Mouse (Mus musculus) splenic B cell, adult 2 months (primary cell): ENCODE measurements around the gene Smpdl3a.

ENCODE experiments used
- DNase-seq: peaks from one replicate; pipeline ENCODE4 v3.0.0-alpha.2; 2011; ENCODE audit warnings: low read depth, low spot score
- H3K27me3 ChIP-seq: 2 replicates; pipeline ENCODE4 v1.6.1; 2012; ENCODE audit warnings: mild to moderate bottlenecking, low read length, moderate library complexity, mixed read lengths; ENCODE audit not compliant: control insufficient read depth, poor library complexity, insufficient read depth, severe bottlenecking
- H3K36me3 ChIP-seq: 2 replicates; pipeline ENCODE4 v1.6.1; 2012; ENCODE audit warnings: mild to moderate bottlenecking, low read length, moderate library complexity, mixed read lengths; ENCODE audit not compliant: control insufficient read depth, poor library complexity, insufficient read depth, severe bottlenecking

The Smpdl3a gene

GRCm38 (mm10) chr10:57795542-57795941, 1.4 kb downstream of the Smpdl3a start:
- H3K36me3 ChIP-seq, result no peaks in the 10 kb centered on the region
- peak; percentile 15 for DNase-seq
- no peaks in the 10 kb centered on the region for H3K27me3 ChIP-seq

- DNase-seq, result peak; percentile 62
- no peaks in the 10 kb centered on the region for H3K36me3 ChIP-seq
- H3K27me3 ChIP-seq, result no peaks in the 10 kb centered on the region
Observed at GRCm38 (mm10) chr10:57796057-57796456, 1.9 kb downstream of the Smpdl3a start.

GRCm38 (mm10) chr10:57799486-57799885, 5.4 kb downstream of the Smpdl3a start:
- Histone ChIP-seq H3K27me3 (no peaks in the 10 kb centered on the region), H3K36me3 (0 out of 2 replicates have a peak, but pooled peaks cover 4% of the 10 kb centered on the region)
- peak; percentile 79 for DNase-seq

GRCm38 (mm10) chr10:57807754-57808153, 13.6 kb downstream of the Smpdl3a start:
- H3K27me3 ChIP-seq, result no peaks in the 10 kb centered on the region
- no peak for DNase-seq
- peaks cover 11% of the 10 kb centered on the region for H3K36me3 ChIP-seq

GRCm38 (mm10) chr10:57812161-57812856, 18.2 kb downstream of the Smpdl3a start:
- Histone ChIP-seq H3K36me3 (peaks cover 9% of the 10 kb centered on the region), H3K27me3 (no peaks in the 10 kb centered on the region)
- no peak for DNase-seq

GRCm38 (mm10) chr10:57814295-57814694, 20.2 kb downstream of the Smpdl3a start:
- Histone ChIP-seq H3K27me3 (no peaks in the 10 kb centered on the region), H3K36me3 (0 out of 2 replicates have a peak, but pooled peaks cover 4% of the 10 kb centered on the region)
- DNase-seq, result no peak

GRCm38 (mm10) chr10:57815869-57816268, 21.7 kb downstream of the Smpdl3a start:
- H3K36me3 ChIP-seq, result 0 out of 2 replicates have a peak, but pooled peaks cover 4% of the 10 kb centered on the region
- no peak for DNase-seq

GRCm38 (mm10) chr10:57819209-57819608, 25.1 kb downstream of the Smpdl3a start:
- H3K36me3 ChIP-seq, result no peaks in the 10 kb centered on the region
- H3K27me3 ChIP-seq, result no peaks in the 10 kb centered on the region
- DNase-seq, result no peak

More at GRCm38 (mm10) chr10:57815869-57816268, 21.7 kb downstream of the Smpdl3a start:
- no peaks in the 10 kb centered on the region for H3K27me3 ChIP-seq

- H3K27me3 ChIP-seq, result no peaks in the 10 kb centered on the region
- DNase-seq, result no peak
Observed at GRCm38 (mm10) chr10:57822473-57822872, 28.3 kb downstream of the Smpdl3a start.

GRCm38 (mm10) chr10:57828649-57829048, 34.5 kb downstream of the Smpdl3a start:
- no peak for DNase-seq
- H3K36me3 ChIP-seq, result no peaks in the 10 kb centered on the region
- H3K27me3 ChIP-seq, result no peaks in the 10 kb centered on the region

More at GRCm38 (mm10) chr10:57822473-57822872, 28.3 kb downstream of the Smpdl3a start:
- H3K36me3 ChIP-seq, result no peaks in the 10 kb centered on the region

- no peak for DNase-seq
- Histone ChIP-seq H3K36me3 (no peaks in the 10 kb centered on the region), H3K27me3 (no peaks in the 10 kb centered on the region)
Observed at GRCm38 (mm10) chr10:57829621-57830020, 35.5 kb downstream of the Smpdl3a start.

GRCm38 (mm10) chr10:57835094-57835493, 41.0 kb downstream of the Smpdl3a start:
- peaks cover 2% of the 10 kb centered on the region for H3K27me3 ChIP-seq
- H3K36me3 ChIP-seq, result no peaks in the 10 kb centered on the region
- DNase-seq, result no peak

GRCm38 (mm10) chr10:57835982-57836381, 41.8 kb downstream of the Smpdl3a start:
- no peaks in the 10 kb centered on the region for H3K36me3 ChIP-seq
- peaks cover 2% of the 10 kb centered on the region for H3K27me3 ChIP-seq
- DNase-seq, result no peak

GRCm38 (mm10) chr10:57841638-57842509, 47.7 kb downstream of the Smpdl3a start:
- no peaks in the 10 kb centered on the region for H3K36me3 ChIP-seq
- peak; percentile 83 for DNase-seq
- peaks cover 2% of the 10 kb centered on the region for H3K27me3 ChIP-seq
